Mouse (Mus musculus): ENCODE results near the gene She.

The She gene

GRCm38 (mm10) chr3:89810841-89811240 is 20.3 kb upstream of the She start:
- in situ Hi-C loops (cut with MboI; ENCODE audit: low pct_unique_long_range_greater_than_20kb in 1 of 2, low sequenced_read_pairs in 2 of 2, unreplicated experiment in 1 of 2) = loop anchor here in 1 of 2 experiments (5.0 kb wide), 1 partner anchor 41 kb away; no protein-coding TSS in a partner anchor

- in situ Hi-C loops (cut with MboI; ENCODE audit: low pct_unique_long_range_greater_than_20kb in 1 of 2, low sequenced_read_pairs in 2 of 2, unreplicated experiment in 1 of 2) = loop anchor here in 1 of 2 experiments (5.0 kb wide), 1 partner anchor 40 kb away; no protein-coding TSS in a partner anchor
Measured at GRCm38 (mm10) chr3:89812166-89812565, 19.0 kb upstream of the She start.

GRCm38 (mm10) chr3:89814051-89814450 is 17.1 kb upstream of the She start:
- in situ Hi-C loops (cut with MboI; ENCODE audit: low pct_unique_long_range_greater_than_20kb in 1 of 2, low sequenced_read_pairs in 2 of 2, unreplicated experiment in 1 of 2) = loop anchor here in 1 of 2 experiments (5.0 kb wide), 1 partner anchor 38 kb away; no protein-coding TSS in a partner anchor

GRCm38 (mm10) chr3:89817056-89817455 is 14.1 kb upstream of the She start:
- in situ Hi-C loops (cut with MboI; ENCODE audit: low pct_unique_long_range_greater_than_20kb in 1 of 2, low sequenced_read_pairs in 2 of 2, unreplicated experiment in 1 of 2) = loop anchor here in 1 of 2 experiments (5.0 kb wide), 1 partner anchor 35 kb away; no protein-coding TSS in a partner anchor

- in situ Hi-C loops (cut with MboI; ENCODE audit: low pct_unique_long_range_greater_than_20kb in 1 of 2, low sequenced_read_pairs in 2 of 2, unreplicated experiment in 1 of 2) = loop anchor here in 1 of 2 experiments (5.0 kb wide), 1 partner anchor 34 kb away; no protein-coding TSS in a partner anchor
Measured at GRCm38 (mm10) chr3:89818605-89819004, 12.6 kb upstream of the She start.

GRCm38 (mm10) chr3:89819897-89820296 is 11.3 kb upstream of the She start:
- in situ Hi-C loops (cut with MboI; ENCODE audit: low pct_unique_long_range_greater_than_20kb in 1 of 2, low sequenced_read_pairs in 2 of 2, unreplicated experiment in 1 of 2) = loop anchor here in 1 of 2 experiments (5.0 kb wide), 1 partner anchor 32 kb away; no protein-coding TSS in a partner anchor

- in situ Hi-C loops (cut with MboI; ENCODE audit: low pct_unique_long_range_greater_than_20kb in 1 of 2, low sequenced_read_pairs in 2 of 2, unreplicated experiment in 1 of 2) = no loop called here
Measured at GRCm38 (mm10) chr3:89820311-89821095, 10.7 kb upstream of the She start.

GRCm38 (mm10) chr3:89821096-89821513 is 10.1 kb upstream of the She start:
- in situ Hi-C loops (cut with MboI; ENCODE audit: low pct_unique_long_range_greater_than_20kb in 1 of 2, low sequenced_read_pairs in 2 of 2, unreplicated experiment in 1 of 2) = no loop called here

- in situ Hi-C loops (cut with MboI; ENCODE audit: low pct_unique_long_range_greater_than_20kb in 1 of 2, low sequenced_read_pairs in 2 of 2, unreplicated experiment in 1 of 2) = no loop called here
Measured at GRCm38 (mm10) chr3:89821548-89822480, 9.4 kb upstream of the She start.

GRCm38 (mm10) chr3:89823594-89823993 is 7.6 kb upstream of the She start:
- in situ Hi-C loops (cut with MboI; ENCODE audit: low pct_unique_long_range_greater_than_20kb in 1 of 2, low sequenced_read_pairs in 2 of 2, unreplicated experiment in 1 of 2) = no loop called here

- in situ Hi-C loops (cut with MboI; ENCODE audit: low pct_unique_long_range_greater_than_20kb in 1 of 2, low sequenced_read_pairs in 2 of 2, unreplicated experiment in 1 of 2) = no loop called here
Measured at GRCm38 (mm10) chr3:89826295-89826694, 4.9 kb upstream of the She start.

- in situ Hi-C loops (cut with MboI; ENCODE audit: low pct_unique_long_range_greater_than_20kb in 1 of 2, low sequenced_read_pairs in 2 of 2, unreplicated experiment in 1 of 2) = no loop called here
Measured at GRCm38 (mm10) chr3:89835362-89835761, 4.2 kb downstream of the She start.

GRCm38 (mm10) chr3:89842258-89842657 is 11.1 kb downstream of the She start:
- in situ Hi-C loops (cut with MboI; ENCODE audit: low pct_unique_long_range_greater_than_20kb in 1 of 2, low sequenced_read_pairs in 2 of 2, unreplicated experiment in 1 of 2) = no loop called here

- in situ Hi-C loops (cut with MboI; ENCODE audit: low pct_unique_long_range_greater_than_20kb in 1 of 2, low sequenced_read_pairs in 2 of 2, unreplicated experiment in 1 of 2) = no loop called here
Measured at GRCm38 (mm10) chr3:89843148-89843547, 12.0 kb downstream of the She start.

GRCm38 (mm10) chr3:89845814-89846213 is 14.6 kb downstream of the She start:
- in situ Hi-C loops (cut with MboI; ENCODE audit: low pct_unique_long_range_greater_than_20kb in 1 of 2, low sequenced_read_pairs in 2 of 2, unreplicated experiment in 1 of 2) = no loop called here

GRCm38 (mm10) chr3:89847126-89847525 is 16.0 kb downstream of the She start:
- in situ Hi-C loops (cut with MboI; ENCODE audit: low pct_unique_long_range_greater_than_20kb in 1 of 2, low sequenced_read_pairs in 2 of 2, unreplicated experiment in 1 of 2) = no loop called here

- in situ Hi-C loops (cut with MboI; ENCODE audit: low pct_unique_long_range_greater_than_20kb in 1 of 2, low sequenced_read_pairs in 2 of 2, unreplicated experiment in 1 of 2) = no loop called here
Measured at GRCm38 (mm10) chr3:89847596-89847995, 16.4 kb downstream of the She start.

GRCm38 (mm10) chr3:89848083-89848482 is 16.9 kb downstream of the She start:
- in situ Hi-C loops (cut with MboI; ENCODE audit: low pct_unique_long_range_greater_than_20kb in 1 of 2, low sequenced_read_pairs in 2 of 2, unreplicated experiment in 1 of 2) = no loop called here

- in situ Hi-C loops (cut with MboI; ENCODE audit: low pct_unique_long_range_greater_than_20kb in 1 of 2, low sequenced_read_pairs in 2 of 2, unreplicated experiment in 1 of 2) = loop anchor here (5.0 kb wide), 3 partner anchors 36 to 66 kb away; no protein-coding TSS in a partner anchor
Measured at GRCm38 (mm10) chr3:89853752-89854151, 22.6 kb downstream of the She start.
